Mouse (Mus musculus): ENCODE measurements at regions not wholly inside any gene's neighbourhood (a gene's known extent, or its start where the extent isn't known, plus 50 kb on each side); places are given as distances from the start of the nearest gene placed in this dataset.
"Not testable (repeated sequence)": the region's sequence is repeated elsewhere in the genome, so short reads cannot be mapped to it uniquely, and the experiment has no call there.

- DNase-seq (ENCODE audit: low read depth, low spot score): no peak
Observed at GRCm38 (mm10) chr3:36387431-36387830, 88.3 kb downstream of the Anxa5 start.

DNA sequence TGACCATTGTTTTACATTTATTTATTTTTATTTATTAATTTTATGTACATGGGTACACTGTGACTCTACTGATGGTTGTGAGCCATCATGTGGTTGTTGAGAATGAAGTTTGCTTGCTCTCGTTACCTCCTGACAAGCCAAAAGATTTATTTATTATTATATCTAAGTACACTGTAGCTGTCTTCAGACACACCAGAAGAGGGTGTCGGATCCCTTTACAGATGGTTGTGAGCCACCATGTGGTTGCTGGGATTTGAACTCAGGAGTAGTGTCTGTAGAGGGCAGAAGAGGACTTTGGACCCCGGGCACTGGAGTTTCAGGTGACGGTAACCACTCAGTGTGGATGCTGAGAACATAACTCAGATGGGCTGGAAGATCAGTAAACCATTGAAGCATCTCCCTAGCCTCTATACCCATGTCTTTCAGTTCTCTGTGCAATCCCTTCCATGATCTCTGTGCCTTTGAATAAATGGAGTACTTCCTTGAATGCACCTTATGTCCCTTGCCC lies 92.2 kb downstream of the Anxa5 start:
- no peak for DNase-seq (ENCODE audit: low read depth, low spot score)

- DNase-seq (ENCODE audit: low read depth, low spot score): no peak
Observed at GRCm38 (mm10) chr3:36381621-36382193, 94.0 kb downstream of the Anxa5 start.

DNA sequence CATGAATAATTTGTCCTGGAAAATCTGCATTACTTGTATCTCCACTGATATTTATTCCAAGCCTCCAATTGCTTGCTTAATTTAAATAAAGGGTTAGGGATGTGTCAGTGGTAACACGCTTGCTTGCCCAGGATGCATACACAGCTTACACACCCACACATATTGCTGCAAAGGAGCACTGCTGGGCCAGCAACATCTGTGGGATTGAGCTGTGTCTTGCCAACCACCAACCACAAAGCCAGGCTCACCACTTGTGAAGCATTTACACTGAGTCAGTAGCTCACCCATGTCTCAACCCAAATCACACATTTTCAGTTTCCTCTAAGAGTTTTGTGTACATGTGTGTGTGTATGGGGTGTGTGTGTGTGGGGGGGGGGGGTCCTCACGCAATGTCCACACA lies 100.0 kb downstream of the Anxa5 start:
- no peak for DNase-seq (ENCODE audit: low read depth, low spot score)

GRCm38 (mm10) chr3:36374939-36375338 lies 100.8 kb downstream of the Anxa5 start:
- no peak for DNase-seq (ENCODE audit: low read depth, low spot score)

DNA sequence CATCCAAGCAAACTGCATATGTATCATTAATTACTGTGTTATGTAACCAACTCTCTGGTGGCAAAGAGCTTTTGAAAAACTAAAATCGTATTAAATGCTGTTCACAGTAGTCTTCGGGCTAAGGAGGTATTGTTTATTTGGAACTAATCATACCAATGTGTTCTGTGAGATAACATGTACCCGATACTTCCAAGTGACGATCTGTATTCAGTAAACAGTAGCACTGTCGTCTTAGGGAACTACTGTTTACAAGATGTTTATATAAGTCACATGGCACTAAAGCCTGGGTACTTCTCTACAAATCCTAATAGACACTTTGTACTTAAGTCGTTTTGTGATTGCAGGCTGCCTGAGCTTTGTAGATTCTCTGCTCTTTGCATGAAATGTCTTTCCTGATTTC lies 114.8 kb downstream of the Anxa5 start:
- DNase-seq (ENCODE audit: low read depth, low spot score): no peak

DNA sequence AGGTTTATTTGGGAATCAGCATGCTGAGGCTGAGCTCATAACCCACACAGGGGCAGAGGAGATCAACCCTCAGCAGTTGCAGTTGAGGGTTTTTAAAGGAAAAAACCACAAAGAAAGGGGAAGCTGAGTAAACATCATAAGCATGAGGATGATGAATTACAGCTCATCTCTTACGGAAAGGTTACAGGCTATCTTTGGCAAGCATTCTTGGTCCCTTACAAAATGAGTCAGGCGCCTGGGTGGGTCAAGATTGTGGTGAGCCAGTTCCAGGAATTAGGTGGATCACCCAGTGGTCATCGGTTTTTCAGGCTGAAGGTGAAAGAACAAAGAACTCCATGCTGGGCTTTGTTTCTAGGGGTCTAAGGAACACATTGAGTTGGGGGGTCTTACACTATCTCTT lies 121.5 kb downstream of the Anxa5 start:
- not testable (repeated sequence) for DNase-seq (ENCODE audit: low read depth, low spot score)

- DNase-seq (ENCODE audit: low read depth, low spot score): no peak
Observed at GRCm38 (mm10) chr3:36352032-36352742, 123.5 kb downstream of the Anxa5 start.

GRCm38 (mm10) chr3:36349073-36349472 lies 126.6 kb downstream of the Anxa5 start:
- no peak for DNase-seq (ENCODE audit: low read depth, low spot score)

GRCm38 (mm10) chr3:36340889-36341533 lies 118.9 kb upstream of the Qrfpr start:
- no peak for DNase-seq (ENCODE audit: low read depth, low spot score)

DNA sequence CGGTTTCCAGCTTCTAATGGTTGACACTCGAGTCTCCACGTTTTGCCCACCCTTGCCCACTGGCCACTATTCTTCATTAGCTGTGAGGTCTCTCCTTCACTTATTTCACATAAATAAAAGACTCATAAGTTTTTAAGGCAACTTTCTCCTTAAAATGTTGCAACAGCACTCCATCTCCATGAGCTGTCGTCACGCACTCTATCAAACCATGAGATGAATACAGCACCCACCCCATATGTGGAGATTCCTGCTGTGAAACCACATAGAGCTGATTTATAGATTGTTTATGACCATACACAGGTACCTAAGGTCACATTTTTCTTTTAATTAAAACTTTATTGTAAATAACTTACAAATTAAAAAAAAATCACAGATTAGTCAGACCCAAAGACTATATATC lies 117.5 kb upstream of the Qrfpr start:
- no peak for DNase-seq (ENCODE audit: low read depth, low spot score)

GRCm38 (mm10) chr3:36334279-36334678 lies 112.2 kb upstream of the Qrfpr start:
- DNase-seq (ENCODE audit: low read depth, low spot score): no peak

DNA sequence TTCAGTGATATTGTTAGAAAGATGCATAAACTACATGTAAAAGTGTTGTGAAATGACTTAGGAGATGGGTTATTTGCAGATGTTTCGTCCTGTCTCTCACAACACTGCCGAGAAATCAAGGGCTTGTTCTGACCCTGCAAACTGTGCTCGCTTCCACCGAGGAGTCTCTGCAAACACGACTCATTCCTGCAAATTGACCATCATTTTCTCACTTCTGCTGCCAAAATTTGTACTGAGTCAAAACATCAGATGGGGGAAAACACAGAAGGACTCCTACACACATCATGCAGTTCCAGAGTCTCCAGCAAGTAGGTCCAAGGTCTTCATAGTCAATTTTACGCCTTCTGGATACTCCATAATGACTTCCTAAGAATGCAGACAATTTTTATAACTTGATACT lies 109.9 kb upstream of the Qrfpr start:
- DNase-seq (ENCODE audit: low read depth, low spot score): no peak

DNA sequence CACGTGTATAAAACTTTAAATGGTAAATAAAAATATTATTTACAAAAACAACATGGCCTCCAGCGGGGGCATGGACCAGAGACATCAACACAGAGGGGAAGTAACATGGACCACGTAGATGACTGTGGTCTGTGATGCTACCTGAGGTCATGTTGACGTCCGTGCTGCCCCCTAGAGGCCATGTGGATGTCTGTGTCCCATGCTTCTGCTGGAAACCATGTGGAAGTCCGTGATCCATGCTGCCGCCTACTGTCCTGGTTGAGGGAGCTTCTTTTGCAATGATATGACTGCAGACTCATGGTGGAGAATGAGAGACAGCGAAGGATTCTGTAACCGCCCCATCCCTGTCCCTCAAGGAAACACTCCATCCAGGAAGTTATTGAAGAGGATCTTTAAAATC lies 108.5 kb upstream of the Qrfpr start:
- DNase-seq (ENCODE audit: low read depth, low spot score): peak; percentile 1

- DNase-seq (ENCODE audit: low read depth, low spot score): no peak
Observed at GRCm38 (mm10) chr3:36329631-36330030, 107.5 kb upstream of the Qrfpr start.

DNA sequence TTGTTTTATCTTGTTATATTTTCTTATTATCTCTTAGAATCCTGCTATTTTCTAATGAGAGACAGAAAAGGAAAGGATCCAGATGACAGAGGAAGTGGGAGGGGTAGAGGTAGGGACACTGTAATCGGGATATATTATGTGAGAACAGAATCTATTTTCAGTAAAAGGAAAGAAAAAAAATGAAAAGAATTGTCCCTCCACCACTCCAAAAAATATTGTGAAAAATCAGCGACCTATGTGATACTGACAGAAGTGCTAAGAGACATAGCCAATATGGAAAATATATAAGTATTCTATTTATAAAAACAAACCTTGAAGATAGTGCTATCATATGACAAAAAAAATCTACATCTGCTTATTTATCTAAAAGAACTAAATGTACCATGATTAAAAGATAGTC lies 106.8 kb upstream of the Qrfpr start:
- no peak for DNase-seq (ENCODE audit: low read depth, low spot score)

DNA sequence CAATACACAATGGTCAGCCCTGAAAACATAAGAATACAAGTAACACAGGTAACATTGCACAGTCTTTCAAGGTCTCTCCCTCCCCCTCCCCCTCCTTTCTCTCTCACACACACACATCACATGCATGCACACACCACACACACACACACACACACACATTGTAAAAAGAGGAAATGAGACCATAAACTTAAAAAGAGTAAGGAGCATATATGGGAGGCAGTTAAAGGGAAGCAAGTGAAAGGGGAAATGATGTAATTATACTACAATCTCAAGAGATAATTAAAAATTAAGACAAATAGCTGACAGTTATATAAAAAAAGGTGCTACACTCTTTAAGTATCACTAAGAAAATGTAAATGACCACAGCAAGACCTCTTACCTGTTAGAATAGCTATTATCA lies 96.5 kb upstream of the Qrfpr start:
- DNase-seq (ENCODE audit: low read depth, low spot score): no peak

DNA sequence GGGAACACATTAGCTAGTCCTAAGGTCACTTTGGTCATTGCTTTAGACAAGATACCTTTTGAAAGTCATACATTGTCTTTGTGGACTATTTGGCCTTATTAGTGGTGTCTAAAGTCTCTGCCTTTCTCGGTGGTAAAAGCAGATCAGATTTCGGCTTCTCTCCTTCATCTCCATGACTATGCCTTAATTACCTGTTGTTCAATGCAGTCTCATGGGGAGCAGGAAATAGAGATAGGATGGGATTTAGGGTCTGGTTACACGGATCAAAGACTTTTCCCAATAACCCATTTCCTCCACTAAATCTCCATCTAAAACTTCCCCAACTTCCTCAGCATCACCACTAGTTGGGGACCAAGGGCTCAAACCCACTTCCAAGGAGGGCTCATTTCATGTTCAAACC lies 89.2 kb upstream of the Qrfpr start:
- DNase-seq (ENCODE audit: low read depth, low spot score): no peak

GRCm38 (mm10) chr3:36310642-36311267 lies 88.6 kb upstream of the Qrfpr start:
- DNase-seq (ENCODE audit: low read depth, low spot score): no peak

GRCm38 (mm10) chr3:36296792-36297191 lies 74.7 kb upstream of the Qrfpr start:
- DNase-seq (ENCODE audit: low read depth, low spot score): no peak

DNA sequence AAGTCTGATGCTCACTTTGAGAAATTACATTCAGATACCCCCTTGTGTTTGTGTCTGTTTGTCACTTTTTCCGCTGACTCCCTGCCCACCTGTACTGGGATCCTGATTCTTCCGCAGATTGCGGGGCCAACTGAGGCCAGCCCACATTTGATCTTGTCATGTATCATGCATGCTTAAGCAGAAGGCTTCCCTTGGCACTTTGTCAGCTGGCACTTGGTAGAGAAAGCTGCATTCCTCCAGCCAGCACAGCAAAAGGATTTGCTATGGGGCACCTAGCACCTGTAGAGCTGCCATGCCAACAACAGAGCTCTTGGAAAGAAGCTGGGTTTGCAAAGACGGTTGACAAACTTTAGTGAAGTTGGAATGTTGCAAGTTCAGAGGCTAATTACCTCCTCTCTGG lies 69.9 kb upstream of the Qrfpr start:
- DNase-seq (ENCODE audit: low read depth, low spot score): no peak

DNA sequence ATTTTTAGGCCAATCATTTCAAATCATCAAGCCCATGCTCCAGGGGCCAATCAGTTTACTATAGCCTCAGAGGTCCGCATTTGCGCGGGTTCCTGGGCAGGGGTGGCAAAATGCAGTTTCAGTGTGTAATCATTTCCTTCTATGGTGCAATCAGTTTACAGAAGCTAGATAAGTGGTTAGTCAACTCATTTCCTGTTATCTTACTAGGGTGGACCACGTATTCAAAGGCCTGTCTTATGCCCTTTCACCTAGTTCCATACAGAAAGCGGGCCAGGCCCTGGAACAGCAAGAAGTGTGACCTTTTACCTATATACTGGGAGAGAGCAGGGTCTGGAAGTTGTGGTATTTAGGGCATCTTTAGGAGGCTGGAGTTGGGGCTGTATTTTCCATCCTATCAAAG lies 62.0 kb upstream of the Qrfpr start:
- no peak for DNase-seq (ENCODE audit: low read depth, low spot score)

DNA sequence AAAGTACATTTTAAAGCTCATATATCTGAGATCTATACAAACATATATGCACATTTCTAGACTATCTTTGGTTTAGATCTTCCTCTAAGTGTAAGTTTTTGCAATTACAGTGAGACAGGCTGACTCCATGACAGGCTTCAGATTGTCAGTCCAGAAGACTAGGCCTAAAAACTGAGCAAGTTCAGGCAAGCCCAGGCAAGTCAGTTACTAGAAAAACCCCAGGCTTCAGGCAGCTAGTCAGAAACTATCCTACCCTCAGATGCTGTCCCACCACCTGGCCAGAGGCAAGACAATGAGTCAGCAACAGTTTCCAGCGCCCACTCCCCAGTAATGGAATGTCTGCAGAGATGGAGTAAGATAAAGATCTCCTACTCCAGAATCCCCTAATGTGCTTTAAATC lies 53.4 kb upstream of the Qrfpr start:
- no peak for DNase-seq (ENCODE audit: low read depth, low spot score)
